Mouse (Mus musculus) heart, postnatal 14 days (tissue): ENCODE measurements around the gene Vps4b. TPM values are rescaled to one million over a fixed set of nuclear protein-coding genes. Genes with fewer than 3 reads are reported as not detected.
A peak's percentile ranks its signal among the peaks of the same experiment; 100 is the strongest.
"Not testable (repeated sequence)": the region's sequence is repeated elsewhere in the genome, so short reads cannot be mapped to it uniquely, and the experiment has no call there.

Experiments
- DNase-seq, 2 experiments: peaks; one replicate each; pipeline ENCODE4 v3.0.0; 2021 to 2022
- intact Hi-C: fragments of 180-260 bp; cut with DNase I; formaldehyde crosslinking; loops from one replicate; pipeline ENCODE4 v1.15.1; 2025
- total RNA-seq, 2 experiments: library from RNA; stranded (reverse); gene quantifications; 2 replicates each; pipeline ENCODE4 v1.2.3; 2021

The Vps4b gene
- total RNA-seq, 2 experiments from 2014 or later: 36.0 to 39.4 TPM

- intact Hi-C loops: loop anchor here (2.0 to 10.0 kb wide), 3 partner anchors 38 to 764 kb away; partner anchors contain the start of genes Vps4b and Zcchc2
- peak; percentile 17 to 33 for DNase-seq
Observed at GRCm38 (mm10) chr1:106758734-106759571, 37.6 kb downstream of the Vps4b start.

DNA sequence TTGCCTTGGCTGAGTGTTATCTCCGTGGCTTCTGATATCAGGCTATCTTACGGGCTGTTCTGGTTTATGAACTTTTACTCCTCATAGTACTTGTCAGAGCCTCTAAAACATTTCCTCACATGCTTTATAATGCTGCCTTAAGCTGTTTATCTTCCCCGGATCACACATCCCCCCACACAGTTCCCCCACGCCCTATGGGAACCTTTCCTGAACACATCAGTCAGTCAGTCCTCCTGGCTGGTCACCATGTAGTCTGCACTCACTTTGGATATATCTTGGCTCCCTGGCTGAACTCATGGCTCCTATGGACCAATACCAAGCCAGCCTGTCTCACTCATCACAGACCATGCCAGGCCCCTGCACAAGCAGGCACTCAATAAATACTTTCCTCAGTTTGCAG lies 39.9 kb downstream of the Vps4b start:
- intact Hi-C loops: loop anchor here (5.0 to 10.0 kb wide), 2 partner anchors 41 to 762 kb away; partner anchors contain the start of genes Vps4b and Zcchc2
- DNase-seq: no peak

GRCm38 (mm10) chr1:106752013-106752412 lies 44.5 kb downstream of the Vps4b start:
- DNase-seq: no peak
- intact Hi-C loops: loop anchor here (10.0 kb wide), 1 partner anchor 757 kb away; the partner anchor contains the start of gene Zcchc2

- peak in 1 of 2 experiments; percentile 12 for DNase-seq
- intact Hi-C loops: loop anchor here (10.0 kb wide), 1 partner anchor 756 kb away; the partner anchor contains the start of gene Zcchc2
Observed at GRCm38 (mm10) chr1:106750656-106751055, 45.9 kb downstream of the Vps4b start.

- no peak for DNase-seq
- intact Hi-C loops: no loop called here
Observed at GRCm38 (mm10) chr1:106748555-106749315, 47.8 kb downstream of the Vps4b start.

DNA sequence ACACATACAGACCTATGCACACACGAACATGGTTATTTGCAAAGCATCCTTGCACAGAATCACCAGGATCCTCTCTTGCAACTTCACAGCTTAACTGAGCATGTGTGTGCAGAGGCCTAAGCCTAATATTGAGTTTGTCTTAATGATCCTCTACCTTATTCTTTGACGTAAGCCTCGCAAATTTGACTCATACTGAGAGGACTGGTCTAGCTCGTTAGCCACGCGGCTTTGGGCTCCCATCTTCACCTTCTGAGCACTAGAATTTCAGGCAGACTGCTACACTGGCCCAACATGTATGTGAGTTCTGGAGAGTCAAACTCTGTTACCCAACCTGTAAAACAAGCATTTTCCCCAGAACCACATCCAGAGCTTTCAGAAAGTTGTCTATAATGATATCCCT lies 53.5 kb downstream of the Vps4b start:
- DNase-seq: no peak
- intact Hi-C loops: no loop called here

DNA sequence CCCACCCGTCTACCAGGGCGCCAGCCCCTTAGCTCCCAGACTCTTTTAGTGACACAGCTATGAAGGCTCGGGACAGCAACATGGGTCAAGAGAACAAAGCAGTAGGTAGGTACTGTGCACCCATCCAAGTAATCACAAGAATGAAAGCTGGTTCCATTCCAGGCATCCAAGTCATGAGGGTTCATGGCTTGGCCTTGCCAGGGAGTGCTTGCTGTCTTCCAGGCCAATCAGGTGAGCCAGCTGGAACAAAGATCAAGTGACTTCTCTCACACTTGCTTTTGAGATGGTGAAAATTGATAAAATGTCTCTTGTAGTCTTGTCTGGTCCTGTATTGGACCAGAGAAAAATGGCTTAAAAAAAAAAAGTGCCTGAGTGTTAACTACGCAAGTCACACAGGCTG lies 55.8 kb downstream of the Vps4b start:
- DNase-seq: no peak
- intact Hi-C loops: no loop called here

GRCm38 (mm10) chr1:106739810-106740209 lies 56.7 kb downstream of the Vps4b start:
- DNase-seq: no peak
- intact Hi-C loops: loop anchor here (5.0 kb wide), 1 partner anchor 313 kb away; no protein-coding TSS in a partner anchor

DNA sequence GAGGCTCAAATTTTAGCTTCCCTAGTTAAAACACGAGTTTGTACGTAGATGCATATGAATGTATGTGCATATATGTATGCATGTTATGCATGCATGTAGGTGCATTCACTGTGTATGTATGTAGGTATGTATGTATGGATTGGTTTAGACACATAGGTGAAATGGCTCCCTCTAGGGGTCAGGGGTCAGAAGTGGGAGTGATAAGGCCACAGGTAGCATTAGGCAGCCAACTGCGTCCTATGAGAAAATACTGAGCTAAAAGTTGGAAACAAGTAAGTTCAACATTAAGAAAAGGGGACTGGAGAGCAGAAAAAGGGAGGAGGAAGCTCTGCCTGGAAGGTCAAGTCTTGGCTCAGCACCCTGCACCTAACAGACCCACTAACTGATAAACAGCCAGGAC lies 58.4 kb downstream of the Vps4b start:
- intact Hi-C loops: loop anchor here (5.0 kb wide), 1 partner anchor 311 kb away; no protein-coding TSS in a partner anchor
- no peak for DNase-seq

DNA sequence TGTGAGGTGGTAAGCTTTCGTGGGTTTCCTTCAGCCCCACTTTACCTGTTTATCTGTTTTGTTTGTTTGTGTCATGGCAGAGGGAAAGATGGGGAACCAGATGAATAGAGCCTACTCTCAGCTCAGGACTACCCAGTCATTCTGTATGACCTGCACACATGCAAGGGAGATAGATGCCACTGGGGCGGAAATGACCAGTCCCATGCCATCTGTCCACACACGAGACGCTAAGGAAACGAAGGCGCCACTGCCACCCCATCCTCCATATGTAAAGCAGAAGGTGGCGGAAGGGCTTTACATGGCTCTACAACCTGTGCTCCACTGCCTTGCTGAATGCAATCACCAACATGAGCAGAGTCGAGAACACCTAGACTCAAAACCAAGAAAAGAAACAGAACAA lies 60.3 kb downstream of the Vps4b start:
- no peak for DNase-seq
- intact Hi-C loops: loop anchor here (5.0 kb wide), 1 partner anchor 309 kb away; no protein-coding TSS in a partner anchor

DNA sequence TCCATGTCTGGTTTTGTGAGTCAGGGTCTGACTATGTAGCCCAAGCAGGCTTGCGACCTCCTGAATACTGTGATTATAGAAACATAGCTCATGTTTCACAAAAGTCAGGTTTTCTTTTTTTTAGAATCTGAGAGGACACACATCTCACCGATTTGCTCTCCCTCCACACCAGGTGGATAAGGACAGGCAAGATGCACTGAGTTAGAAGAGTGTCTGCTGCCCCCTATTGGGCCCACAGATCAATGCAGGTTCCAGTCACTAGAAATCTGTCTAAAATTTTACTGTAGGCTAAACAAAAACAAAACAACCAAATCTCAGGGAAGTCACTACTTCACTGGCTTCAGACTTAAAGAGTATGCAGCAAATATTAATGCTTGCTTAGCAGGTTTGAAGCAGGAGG lies 60.9 kb downstream of the Vps4b start:
- peak; percentile 40 to 52 for DNase-seq
- intact Hi-C loops: loop anchor here (5.0 kb wide), 1 partner anchor 308 kb away; no protein-coding TSS in a partner anchor

GRCm38 (mm10) chr1:106722061-106722460 lies 74.5 kb downstream of the Vps4b start:
- DNase-seq: no peak
- intact Hi-C loops: no loop called here

DNA sequence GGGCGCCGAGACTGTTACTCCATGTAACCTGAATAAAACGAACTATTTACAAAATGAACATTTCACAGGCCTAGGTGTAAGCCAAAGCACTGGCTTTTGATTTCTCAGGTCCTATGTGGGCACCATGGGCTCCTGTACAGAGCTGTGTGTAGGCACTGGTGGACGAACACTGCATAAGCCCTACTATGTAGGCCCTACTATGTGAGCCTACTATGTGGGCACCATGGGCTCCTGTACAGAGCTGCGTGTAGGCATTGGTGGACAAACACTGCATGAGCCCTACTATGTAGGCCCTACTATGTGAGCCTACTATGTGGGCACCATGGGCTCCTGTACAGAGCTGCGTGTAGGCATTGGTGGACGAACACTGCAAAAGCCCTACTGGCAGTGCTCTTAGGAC lies 78.8 kb downstream of the Vps4b start:
- DNase-seq: not testable (repeated sequence)
- intact Hi-C loops: loop anchor here (1.0 to 5.0 kb wide), 3 partner anchors 100 to 293 kb away; no protein-coding TSS in a partner anchor

DNA sequence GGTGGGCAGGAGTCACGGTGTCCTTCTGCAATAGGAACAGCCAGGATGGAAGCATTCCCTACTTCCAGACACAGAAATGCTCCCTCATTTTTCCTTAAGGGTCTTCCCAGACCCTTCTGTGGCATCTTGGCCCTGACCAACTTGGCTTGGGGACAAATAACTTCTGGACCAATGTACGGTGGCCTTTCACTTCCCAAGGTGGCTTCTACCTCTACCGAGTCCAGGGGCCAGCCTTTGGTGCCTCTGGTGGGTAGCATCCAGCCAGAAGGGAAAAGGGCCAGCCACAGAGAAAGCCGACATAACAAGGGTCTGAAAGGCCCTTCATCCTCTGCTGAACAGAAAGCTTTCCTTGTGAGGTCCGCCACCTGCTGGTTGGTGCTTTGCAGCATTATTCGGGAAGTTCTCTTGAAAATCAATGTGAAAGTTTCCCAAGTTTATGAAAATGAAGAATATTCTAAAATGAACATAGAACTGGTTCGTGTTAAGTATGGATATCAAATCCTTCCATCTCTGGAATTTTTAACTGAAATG lies 79.4 kb downstream of the Vps4b start:
- intact Hi-C loops: loop anchor here (1.0 to 5.0 kb wide), 3 partner anchors 100 to 292 kb away; no protein-coding TSS in a partner anchor
- peak; percentile 79 to 86 for DNase-seq

GRCm38 (mm10) chr1:106716141-106716540 lies 80.4 kb downstream of the Vps4b start:
- intact Hi-C loops: loop anchor here (1.0 to 5.0 kb wide), 3 partner anchors 101 to 291 kb away; no protein-coding TSS in a partner anchor
- DNase-seq: no peak

DNA sequence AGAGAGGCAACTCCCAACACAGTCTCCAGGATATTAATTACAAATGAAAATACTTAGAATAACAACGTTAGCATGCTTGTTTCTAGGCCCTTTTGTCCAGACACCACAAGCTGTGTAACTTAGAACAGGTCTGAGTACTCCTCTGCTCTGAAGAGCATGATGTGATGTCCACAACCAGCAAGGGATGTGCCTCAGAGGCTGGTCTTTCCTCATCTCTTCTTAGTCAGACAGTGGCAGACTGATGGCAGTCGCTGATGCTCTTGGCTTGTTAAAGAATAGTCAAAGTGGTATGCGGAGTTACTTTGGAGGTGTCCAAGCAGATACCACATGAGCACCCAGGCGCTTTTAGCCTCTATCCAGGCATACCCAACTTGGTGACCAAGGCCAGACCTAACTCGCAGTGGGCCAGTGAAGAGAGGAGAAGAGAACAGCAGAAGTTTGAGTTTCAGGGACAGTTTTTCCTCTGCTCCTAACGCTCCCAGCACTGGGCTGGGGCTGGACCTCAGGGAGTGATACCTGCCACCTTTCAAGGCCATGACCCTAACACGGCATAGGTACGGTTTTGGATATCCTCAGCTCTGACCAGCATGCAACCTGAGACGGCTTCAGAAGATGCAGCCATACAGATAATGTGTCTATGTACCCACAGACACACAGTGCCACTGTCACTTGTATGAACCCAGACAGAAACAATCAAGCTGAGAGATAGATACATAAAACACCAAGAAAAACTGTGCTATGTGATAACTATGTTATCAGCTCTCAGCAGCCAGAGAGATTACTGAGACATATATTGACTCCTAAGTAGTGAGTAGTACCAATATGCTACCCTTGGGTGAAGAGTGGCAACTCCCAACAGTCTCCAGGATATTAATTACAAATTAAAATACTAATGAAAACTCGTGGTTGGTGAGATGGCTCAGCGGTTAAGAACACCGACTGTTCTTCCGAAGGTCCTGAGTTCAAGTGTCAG lies 81.1 kb downstream of the Vps4b start:
- intact Hi-C loops: loop anchor here (1.0 to 5.0 kb wide), 3 partner anchors 102 to 291 kb away; no protein-coding TSS in a partner anchor
- no peak for DNase-seq

- DNase-seq: no peak
Observed at GRCm38 (mm10) chr1:106714530-106714981, 82.0 kb downstream of the Vps4b start.

More at GRCm38 (mm10) chr1:106714530-106714981, 82.0 kb downstream of the Vps4b start:
- intact Hi-C loops: loop anchor here (5.0 kb wide), 1 partner anchor 87 kb away; no protein-coding TSS in a partner anchor
